ENCODE assay signal across 8 mouse cellular contexts in the genomic region with DNA sequence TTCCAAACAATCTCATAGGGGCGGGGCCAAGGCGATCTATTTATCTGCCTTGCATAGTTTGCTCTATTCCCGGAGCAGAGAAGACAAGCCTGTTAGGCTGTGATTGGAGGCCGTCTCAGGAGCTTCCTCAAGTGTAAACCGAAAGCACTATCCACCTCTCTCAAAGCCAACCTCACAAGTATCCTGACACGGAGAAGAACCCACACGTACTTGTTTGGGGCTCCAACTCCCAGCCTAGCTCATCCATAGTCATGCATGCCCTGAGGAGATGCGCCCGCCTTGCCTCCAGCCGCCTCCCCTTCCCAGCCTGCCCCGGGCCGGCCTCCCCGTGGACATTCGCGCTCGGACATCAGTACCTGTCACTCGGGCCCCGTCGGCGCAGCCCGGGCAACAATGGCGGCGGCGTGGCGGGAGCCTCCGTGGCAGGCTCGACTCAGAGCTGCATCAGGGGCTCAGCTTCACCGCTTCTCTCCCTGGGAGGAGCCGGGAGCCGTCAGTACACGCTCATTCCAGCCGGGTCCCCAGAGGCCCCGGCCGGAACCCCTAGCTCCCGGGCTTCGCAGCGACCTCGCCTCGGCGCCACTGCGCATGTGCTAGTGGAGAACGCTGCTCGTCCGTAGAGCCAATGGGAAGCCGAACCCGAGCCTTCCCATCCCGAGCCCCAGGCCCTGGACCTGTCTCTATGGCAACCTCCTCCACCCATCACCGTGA. TPM values are rescaled to one million over a fixed set of nuclear protein-coding genes. Genes with fewer than 3 reads are reported as not detected.
DNase-seq lines count a peak whose midpoint lies in the region; ATAC-seq lines count a peak whose summit lies in the region.

TSS of gene Zfp287 (minus strand) at position 595 of the 711 bp plus-strand sequence.

- peak within 1 kb of the TSS; percentile 76 for H3K4me3 ChIP-seq in midbrain, embryonic 11.5 days (ENCODE audit: low read depth, low read length)

- peak; percentile 99 for ATAC-seq in midbrain, embryonic 11.5 days (ENCODE audit: low FRiP score)
- no peak for ATAC-seq in erythroid progenitor cell, adult 5-6 weeks (replicated peaks; ENCODE audit: low FRiP score, poor library complexity, severe bottlenecking)

- no peaks in the 10 kb centered on the region for H3K27me3 ChIP-seq in midbrain, embryonic 11.5 days (ENCODE audit: control insufficient read depth, insufficient read depth, low read length)

- H3K4me2 ChIP-seq in midbrain, embryonic 11.5 days, result peak within 1 kb of the TSS; percentile 72

- peak within 1 kb of the TSS; percentile 88 for H3K9ac ChIP-seq in midbrain, embryonic 11.5 days (ENCODE audit: low read length)

- no peaks in the 10 kb centered on the region for H3K9me3 ChIP-seq in midbrain, embryonic 11.5 days (ENCODE audit: control insufficient read depth, low read length)

- WGBS in midbrain, embryonic 11.5 days, result under 1% methylated on average over 48 of the region's 48 CpGs

- H3K4me1 ChIP-seq in midbrain, embryonic 11.5 days (ENCODE audit: control insufficient read depth, insufficient read depth, low read length), result peaks cover 10% of the 10 kb centered on the region

- H3K27ac ChIP-seq in midbrain, embryonic 11.5 days (ENCODE audit: low read depth, low read length), result peak within 1 kb of the TSS; percentile 89

- intact Hi-C loops in left cerebral cortex, postnatal 4 days (cut with DNase I), result no loop called here

- peak; percentile 82 for DNase-seq in adrenal gland, adult 18-20 months (ENCODE audit: low spot score in 2 of 2)
- DNase-seq in embryo, embryonic 11.5 days (ENCODE audit: low read depth, low spot score), result peak; percentile 86
- DNase-seq in heart, adult 11 months, result peak; percentile 99
- peak; percentile 80 for DNase-seq in kidney, adult 11 months
- DNase-seq in left cerebral cortex, postnatal 4 days, result peak; percentile 95
- DNase-seq in midbrain, embryonic 11.5 days (ENCODE audit: low spot score, missing footprints), result peak; percentile 99
- peak; percentile 78 for DNase-seq in skeletal muscle tissue, adult 2 months (ENCODE audit: low read depth, low spot score)

- peaks cover 5% of the 10 kb centered on the region; the same call in 1 of the 2 replicates for H3K36me3 ChIP-seq in midbrain, embryonic 11.5 days (ENCODE audit: control insufficient read depth, insufficient read depth, low read length)

RNA-seq across cellular contexts. Expression of gene Zfp287, which starts in this region (rescaled TPM):
- 1 to 10 TPM; 2.9 to 3.9 TPM for total RNA-seq in adrenal gland, adult 18-20 months (2021)
- total RNA-seq in left cerebral cortex, postnatal 4 days (2021), result 10 to 100 TPM; 23.7 to 24.4 TPM
- polyA plus RNA-seq in midbrain, embryonic 11.5 days (2014; fragmentation: Nextera tagmentation; extraction: Ambion mirVana), result 12.4 and 14.9 TPM in 2 replicates
- 0.42 TPM in 1 of 2 replicates, not detected in the other for total RNA-seq in erythroid progenitor cell, adult 5-6 weeks (2015; ENCODE audit: low replicate concordance)
- 0.26 and 0.83 TPM in 2 replicates for total RNA-seq in erythroid progenitor cell, adult 5-6 weeks (2017; ENCODE audit: low replicate concordance)

Comparison
In these comparisons a context has a peak if more than half of its experiments do, and no peak if none do; other contexts are left out.
1. RNA of gene Zfp287 (total RNA-seq): 23.7 to 24.4 TPM in left cerebral cortex, postnatal 4 days; 2.9 to 3.9 TPM in adrenal gland, adult 18-20 months and 0.26 to 0.83 TPM in erythroid progenitor cell, adult 5-6 weeks; every median in the first group is over 4 times any median in the second.
2. Peak in every context shown above with its lines, with median percentiles within 50 percentile points of each other: DNase-seq.